Mouse (Mus musculus) heart, embryonic 10.5 days (tissue): ENCODE measurements at regions not wholly inside any gene's neighbourhood (a gene's known extent, or its start where the extent isn't known, plus 50 kb on each side); places are given as distances from the start of the nearest gene placed in this dataset.

Experiments used
- DNase-seq: peaks from one replicate; pipeline ENCODE4 v3.0.0-alpha.2; 2017; ENCODE audit warnings: low spot score
- H3K27ac ChIP-seq: fragments of 300-500 bp; sonication (generic); 2 replicates; pipeline ENCODE4 v1.5.1; 2016; ENCODE audit warnings: mild to moderate bottlenecking
- H3K27me3 ChIP-seq: fragments of 300-500 bp; sonication (generic); 2 replicates; pipeline ENCODE4 v1.6.1; 2016; ENCODE audit warnings: mild to moderate bottlenecking; ENCODE audit not compliant: poor library complexity, insufficient read depth, severe bottlenecking
- H3K36me3 ChIP-seq: fragments of 300-500 bp; sonication (generic); 2 replicates; pipeline ENCODE4 v1.6.1; 2016; ENCODE audit warnings: mild to moderate bottlenecking, moderate library complexity
- H3K4me1 ChIP-seq: fragments of 300-500 bp; sonication (generic); 2 replicates; pipeline ENCODE4 v1.6.1; 2016; ENCODE audit warnings: mild to moderate bottlenecking
- H3K4me3 ChIP-seq: fragments of 300-500 bp; sonication (generic); 2 replicates; pipeline ENCODE4 v1.5.1; 2016; ENCODE audit warnings: mild to moderate bottlenecking, moderate library complexity
- H3K9me3 ChIP-seq: fragments of 300-500 bp; sonication (generic); 2 replicates; pipeline ENCODE4 v1.6.1; 2016; ENCODE audit warnings: mild to moderate bottlenecking, moderate library complexity
- whole genome bisulfite sequencing: fragments of 180-500 bp; shearing (Covaris S2); methylation state at CpG from one replicate; pipeline ENCODE4 v1.1.7; 2016; 5-methylcytosine and 5-hydroxymethylcytosine counted together

GRCm38 (mm10) chr10:117538725-117539124 is 90.6 kb upstream of the Cpm start:
- DNase-seq, result no peak
- Histone ChIP-seq H3K4me1 (no peaks in the 10 kb centered on the region), H3K27me3 (no peaks in the 10 kb centered on the region), H3K36me3 (no peaks in the 10 kb centered on the region), H3K9me3 (no peaks in the 10 kb centered on the region), H3K4me3 (no peak overlapping the region), H3K27ac (no peak overlapping the region)
- 78% methylated on average over 5 of the region's 5 CpGs for WGBS

GRCm38 (mm10) chr10:117536769-117537599 is 92.3 kb upstream of the Cpm start:
- Histone ChIP-seq H3K4me3 (no peak overlapping the region), H3K36me3 (no peaks in the 10 kb centered on the region), H3K27me3 (no peaks in the 10 kb centered on the region), H3K27ac (no peak overlapping the region), H3K9me3 (no peaks in the 10 kb centered on the region), H3K4me1 (no peaks in the 10 kb centered on the region)
- DNase-seq, result no peak
- WGBS, result 86% methylated on average over 15 of the region's 15 CpGs

DNA sequence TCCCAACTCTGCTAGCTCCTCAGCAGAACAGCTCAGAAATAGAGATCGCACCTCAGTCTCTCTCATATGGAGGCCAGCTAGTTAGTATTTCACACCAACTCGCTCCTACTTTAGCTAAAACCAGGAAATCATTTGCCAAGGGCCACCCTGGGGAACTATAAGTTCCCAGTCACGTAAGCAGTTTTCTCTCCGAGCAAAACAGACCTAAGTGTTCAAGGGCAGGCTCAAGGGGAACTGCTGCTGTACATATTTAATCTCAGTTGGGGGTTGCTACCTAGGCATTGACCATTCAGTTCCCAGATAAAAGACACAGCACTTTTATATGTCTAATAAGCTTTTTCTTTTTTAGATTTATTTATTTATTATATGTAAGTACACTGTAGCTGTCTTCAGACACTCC is 93.5 kb upstream of the Cpm start:
- Histone ChIP-seq H3K4me1 (no peaks in the 10 kb centered on the region), H3K4me3 (no peak overlapping the region), H3K36me3 (no peaks in the 10 kb centered on the region), H3K9me3 (no peaks in the 10 kb centered on the region), H3K27me3 (no peaks in the 10 kb centered on the region), H3K27ac (no peak overlapping the region)
- WGBS, result 88% methylated on average over 4 of the region's 4 CpGs
- DNase-seq, result no peak

GRCm38 (mm10) chr10:117534992-117535719 is 94.1 kb upstream of the Cpm start:
- H3K9me3 ChIP-seq, result no peaks in the 10 kb centered on the region
- H3K27me3 ChIP-seq, result no peaks in the 10 kb centered on the region

DNA sequence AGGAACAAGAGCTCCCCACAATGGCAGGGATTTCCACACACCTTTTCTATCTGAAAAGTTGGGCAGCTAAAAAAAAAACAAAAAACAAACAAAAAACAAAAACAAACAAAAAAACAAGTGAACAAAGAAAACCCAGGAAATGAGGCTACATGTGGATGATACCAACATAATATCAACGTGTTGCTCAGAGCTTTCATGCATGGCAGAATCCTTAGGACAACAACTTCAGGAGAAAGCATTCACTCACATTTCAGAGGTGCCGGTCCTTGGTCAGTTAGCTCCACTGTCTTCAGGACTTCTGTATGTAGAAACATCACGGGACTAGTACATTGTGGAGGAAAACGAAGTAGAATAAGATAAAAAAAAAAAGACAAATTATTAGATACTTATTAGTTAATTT is 94.8 kb upstream of the Cpm start:
- Histone ChIP-seq H3K4me3 (no peak overlapping the region), H3K9me3 (no peaks in the 10 kb centered on the region), H3K4me1 (no peaks in the 10 kb centered on the region), H3K36me3 (no peaks in the 10 kb centered on the region), H3K27me3 (no peaks in the 10 kb centered on the region), H3K27ac (no peak overlapping the region)
- 85% methylated on average over 4 of the region's 4 CpGs for WGBS
- DNase-seq, result no peak

More at GRCm38 (mm10) chr10:117534992-117535719, 94.1 kb upstream of the Cpm start:
- H3K36me3 ChIP-seq, result no peaks in the 10 kb centered on the region
- H3K27ac ChIP-seq, result no peak overlapping the region
- no peak overlapping the region for H3K4me3 ChIP-seq
- no peaks in the 10 kb centered on the region for H3K4me1 ChIP-seq
- no peak for DNase-seq
- WGBS, result 76% methylated on average over 12 of the region's 12 CpGs

DNA sequence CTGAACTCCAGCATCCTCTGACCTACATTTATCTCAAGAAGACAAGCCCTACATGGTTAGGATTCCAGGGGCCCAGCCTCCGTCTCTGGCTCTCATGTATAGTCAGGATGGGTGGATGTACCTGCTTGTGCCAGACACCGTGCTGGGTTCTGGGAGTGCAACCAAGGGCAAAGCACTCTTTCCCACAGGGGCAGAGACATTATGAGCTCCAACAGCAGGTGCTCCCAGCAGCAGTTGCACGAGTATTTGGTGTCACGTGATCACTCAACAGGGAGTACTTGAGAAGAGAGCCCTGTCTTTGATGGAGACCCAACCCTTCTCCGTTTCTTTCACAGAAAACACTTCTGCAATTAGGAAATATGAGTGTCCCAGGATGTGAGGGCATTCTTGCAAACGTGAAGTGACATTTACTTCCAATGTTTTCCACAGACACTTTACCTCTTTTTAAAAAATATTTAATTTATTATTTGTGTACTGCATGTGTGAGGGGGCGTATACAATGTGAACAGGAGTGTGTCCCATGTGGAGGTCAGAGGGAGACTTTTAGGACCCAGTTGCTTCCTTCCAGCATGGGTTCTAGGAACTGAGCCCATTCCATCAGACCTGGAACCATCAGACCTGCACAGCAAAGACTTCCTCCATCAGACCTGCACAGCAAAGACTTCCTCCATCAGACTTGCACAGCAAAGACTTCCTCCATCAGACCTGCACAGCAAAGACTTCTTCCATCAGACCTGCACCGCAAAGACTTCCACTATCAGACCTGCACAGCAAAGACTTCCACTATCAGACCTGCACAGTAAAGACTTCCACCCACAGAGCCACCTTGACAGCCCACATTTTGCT is 95.5 kb upstream of the Cpm start:
- WGBS, result 80% methylated on average over 8 of the region's 8 CpGs
- no peak for DNase-seq
- no peaks in the 10 kb centered on the region for H3K9me3 ChIP-seq
- H3K4me1 ChIP-seq, result no peaks in the 10 kb centered on the region
- no peaks in the 10 kb centered on the region for H3K36me3 ChIP-seq
- no peak overlapping the region for H3K27ac ChIP-seq
- no peaks in the 10 kb centered on the region for H3K27me3 ChIP-seq
- H3K4me3 ChIP-seq, result no peak overlapping the region

DNA sequence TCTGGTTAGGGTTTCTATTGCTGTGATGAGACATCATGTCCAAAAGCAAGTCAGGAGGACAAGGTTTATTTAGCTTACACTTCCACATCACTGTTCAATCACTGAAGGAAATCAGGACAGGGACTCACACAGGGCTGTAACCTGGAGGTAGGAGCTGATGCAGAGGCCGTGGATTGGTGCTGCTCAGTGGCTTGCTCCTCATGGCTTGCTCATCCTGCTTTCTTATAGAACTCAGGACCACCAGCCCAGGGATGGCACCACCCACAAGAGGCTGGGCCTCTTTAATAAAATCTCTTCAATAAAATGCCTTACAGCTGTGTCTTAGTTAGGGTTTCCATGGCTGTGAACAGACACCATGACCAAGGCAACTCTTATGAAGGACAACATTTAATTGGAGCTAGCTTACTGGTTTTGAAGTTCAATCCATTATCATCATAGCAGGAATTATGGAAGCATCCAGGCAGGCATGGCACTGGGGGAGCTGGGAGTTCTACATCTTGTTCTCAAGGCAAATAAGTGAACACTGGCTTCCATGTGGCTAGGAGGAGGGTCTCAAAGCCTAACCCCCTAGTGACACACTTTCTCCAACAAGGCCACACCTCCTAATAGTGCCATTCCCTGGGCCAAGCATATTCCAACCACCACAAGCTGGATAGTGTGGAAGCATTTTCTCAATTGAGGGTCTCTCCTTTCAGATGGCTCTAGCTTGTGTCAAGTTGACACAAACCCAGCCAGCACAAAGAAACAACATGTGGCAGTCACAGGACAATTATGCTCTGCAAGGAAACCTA is 96.4 kb upstream of the Cpm start:
- no peaks in the 10 kb centered on the region for H3K36me3 ChIP-seq
- WGBS, result 92% methylated on average over 1 of the region's 1 CpGs

DNA sequence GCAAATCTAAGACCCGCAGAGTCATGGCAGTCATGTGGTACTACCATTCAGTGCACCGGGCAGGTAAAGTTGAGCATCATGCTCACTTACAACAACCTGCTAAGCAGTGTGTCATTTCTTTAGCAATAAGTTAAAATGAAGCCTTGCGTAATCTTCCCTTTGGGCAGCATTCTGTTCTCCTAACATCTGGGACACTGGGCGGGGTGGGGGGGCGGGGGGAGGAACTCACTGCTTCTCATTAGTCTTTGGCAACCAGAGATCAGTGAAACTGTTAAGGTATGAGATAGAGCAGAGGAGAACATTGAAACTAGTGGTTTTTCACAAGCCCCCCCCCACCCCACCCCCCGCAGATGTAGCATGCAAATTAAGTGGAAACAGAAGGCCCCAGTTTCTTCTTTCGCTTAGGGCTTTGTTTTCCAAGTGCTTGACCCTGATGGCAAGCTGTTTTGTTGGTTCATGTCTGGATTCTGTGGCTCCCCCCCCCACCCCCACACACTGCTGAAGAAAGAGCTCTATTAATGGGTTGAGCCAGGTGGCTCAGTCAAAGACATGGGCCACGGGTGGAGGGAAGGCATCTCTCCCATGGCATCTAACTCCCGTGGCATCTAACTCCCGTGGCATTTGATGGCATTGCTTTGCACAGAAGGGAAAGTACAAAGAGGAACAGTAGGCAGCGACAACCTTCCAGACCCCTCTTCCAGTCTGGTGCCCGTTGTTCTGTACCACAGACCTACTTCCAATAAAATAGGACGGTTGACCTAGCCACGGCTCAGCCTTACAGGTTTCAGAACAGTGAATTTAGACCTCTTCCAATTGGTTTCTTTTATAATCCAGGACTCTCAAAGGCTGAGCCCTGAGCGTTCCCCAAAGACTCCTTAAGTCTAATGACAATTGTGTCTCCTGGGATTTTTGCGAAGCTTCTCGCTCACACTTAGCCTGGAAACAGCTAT is 97.2 kb upstream of the Cpm start:
- Histone ChIP-seq H3K4me1 (no peaks in the 10 kb centered on the region), H3K27ac (no peak overlapping the region), H3K36me3 (no peaks in the 10 kb centered on the region), H3K9me3 (no peaks in the 10 kb centered on the region), H3K4me3 (no peak overlapping the region), H3K27me3 (no peaks in the 10 kb centered on the region)
- DNase-seq, result no peak
- 86% methylated on average over 17 of the region's 17 CpGs for WGBS

More for the DNA sequence above, 96.4 kb upstream of the Cpm start:
- H3K27me3 ChIP-seq, result no peaks in the 10 kb centered on the region
- no peak overlapping the region for H3K27ac ChIP-seq
- DNase-seq, result no peak
- no peak overlapping the region for H3K4me3 ChIP-seq
- H3K9me3 ChIP-seq, result no peaks in the 10 kb centered on the region
- no peaks in the 10 kb centered on the region for H3K4me1 ChIP-seq

DNA sequence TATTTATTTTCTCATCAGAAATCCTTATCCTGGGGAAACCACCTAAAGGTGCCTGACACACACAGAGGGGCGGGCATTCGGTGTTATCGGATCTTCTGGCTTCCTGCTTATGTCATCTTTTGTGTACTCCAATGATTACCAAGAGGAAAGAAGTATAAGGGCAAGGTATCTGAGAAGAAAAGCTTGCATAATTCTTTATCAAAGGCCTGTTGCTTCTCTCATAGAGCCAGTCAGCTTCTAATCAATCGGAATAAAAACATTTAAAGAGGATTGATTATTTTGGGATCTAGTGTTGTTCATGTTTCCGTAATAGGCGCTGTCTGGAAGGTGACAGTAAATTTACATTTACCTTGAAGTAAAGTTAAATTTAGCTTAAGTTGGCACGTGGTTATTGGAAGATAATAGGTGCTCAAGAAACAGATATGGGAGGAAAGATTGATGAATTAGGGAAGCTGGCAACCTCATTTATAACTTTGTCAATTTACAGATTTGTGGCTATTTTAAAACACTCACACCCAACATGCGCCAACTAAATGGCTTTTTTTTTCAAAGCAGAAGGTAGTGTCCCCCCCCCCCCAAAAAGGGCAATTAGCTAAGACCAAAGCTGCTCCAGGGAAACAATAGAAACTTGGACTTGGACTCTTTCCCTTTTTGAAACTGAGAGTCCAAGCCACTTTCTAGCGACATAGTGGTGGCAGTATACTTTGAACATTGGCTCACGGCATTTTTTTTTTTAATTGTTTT is 98.3 kb upstream of the Cpm start:
- no peak for DNase-seq
- Histone ChIP-seq H3K27ac (no peak overlapping the region), H3K27me3 (no peaks in the 10 kb centered on the region), H3K9me3 (no peaks in the 10 kb centered on the region), H3K4me3 (no peak overlapping the region), H3K4me1 (no peaks in the 10 kb centered on the region), H3K36me3 (no peaks in the 10 kb centered on the region)
- 77% methylated on average over 10 of the region's 10 CpGs for WGBS

- Histone ChIP-seq H3K36me3 (no peaks in the 10 kb centered on the region), H3K9me3 (no peaks in the 10 kb centered on the region), H3K27ac (no peak overlapping the region; the same call in 1 of the 2 replicates), H3K4me3 (no peak overlapping the region), H3K4me1 (no peaks in the 10 kb centered on the region), H3K27me3 (no peaks in the 10 kb centered on the region)
- WGBS, result 66% methylated on average over 15 of the region's 15 CpGs
- no peak for DNase-seq
Observed at GRCm38 (mm10) chr10:117530007-117530858, 99.1 kb upstream of the Cpm start.
